Mouse (Mus musculus) heart, embryonic 11.5 days (tissue): Measurements from ENCODE around the gene Unc13a. TPM values are rescaled to one million over a fixed set of nuclear protein-coding genes. Genes with fewer than 3 reads are reported as not detected.

Experiments
- ATAC-seq: fragments of 200-750 bp; cut with Nextera tagmentation; replicated peaks from 2 replicates; pipeline ENCODE4 v1.8.0; 2017; ENCODE audit warnings: moderate library complexity; ENCODE audit not compliant: insufficient number of reproducible peaks, low FRiP score, low TSS enrichment
- H3K27ac ChIP-seq: fragments of 300-500 bp; sonication (generic); 2 replicates; pipeline ENCODE4 v1.5.1; 2014; ENCODE audit warnings: mild to moderate bottlenecking, low read depth, low read length
- H3K27me3 ChIP-seq: fragments of 300-500 bp; sonication (generic); 2 replicates; pipeline ENCODE4 v1.6.1; 2014; ENCODE audit warnings: mild to moderate bottlenecking, low read length, mixed read lengths; ENCODE audit not compliant: control insufficient read depth, insufficient read depth
- H3K36me3 ChIP-seq: fragments of 300-500 bp; sonication (generic); 2 replicates; pipeline ENCODE4 v1.6.1; 2014; ENCODE audit warnings: mild to moderate bottlenecking, low read length, moderate library complexity, mixed read lengths; ENCODE audit not compliant: control insufficient read depth, insufficient read depth
- H3K4me1 ChIP-seq: fragments of 300-500 bp; sonication (generic); 2 replicates; pipeline ENCODE4 v1.6.1; 2014; ENCODE audit warnings: low read length; ENCODE audit not compliant: control insufficient read depth, insufficient read depth
- H3K4me2 ChIP-seq: fragments of 300-500 bp; sonication (generic); 2 replicates; pipeline ENCODE4 v1.6.1; 2014; ENCODE audit warnings: mild to moderate bottlenecking, moderate library complexity
- H3K4me3 ChIP-seq: fragments of 300-500 bp; sonication (generic); 2 replicates; pipeline ENCODE4 v1.5.1; 2014; ENCODE audit warnings: low read depth, low read length
- H3K9ac ChIP-seq: fragments of 300-500 bp; sonication (generic); 2 replicates; pipeline ENCODE4 v1.6.1; 2014; ENCODE audit warnings: mild to moderate bottlenecking, low read depth, low read length, moderate library complexity
- H3K9me3 ChIP-seq: fragments of 300-500 bp; sonication (generic); replicated peaks from 2 replicates; pipeline ENCODE4 v1.6.1; 2016; ENCODE audit warnings: low read length; ENCODE audit not compliant: control insufficient read depth
- whole genome bisulfite sequencing: fragments of 180-500 bp; shearing (Covaris S2); extraction: QIAGEN DNeasy Blood & Tissue Kit; methylation state at CpG from one replicate; pipeline ENCODE4 v1.1.7; 2014; ENCODE audit not compliant: insufficient replicate concordance; 5-methylcytosine and 5-hydroxymethylcytosine counted together
- polyA plus RNA-seq: library from polyadenylated mRNA; unstranded; fragments of >200 nt; fragmentation: Nextera tagmentation; extraction: Ambion mirVana; gene quantifications from 2 replicates; pipeline ENCODE4 v1.2.1, GENCODE M21; 2014

The Unc13a gene
- polyA plus RNA-seq, 1 experiment from 2014 or later, result 0.63 TPM

DNA sequence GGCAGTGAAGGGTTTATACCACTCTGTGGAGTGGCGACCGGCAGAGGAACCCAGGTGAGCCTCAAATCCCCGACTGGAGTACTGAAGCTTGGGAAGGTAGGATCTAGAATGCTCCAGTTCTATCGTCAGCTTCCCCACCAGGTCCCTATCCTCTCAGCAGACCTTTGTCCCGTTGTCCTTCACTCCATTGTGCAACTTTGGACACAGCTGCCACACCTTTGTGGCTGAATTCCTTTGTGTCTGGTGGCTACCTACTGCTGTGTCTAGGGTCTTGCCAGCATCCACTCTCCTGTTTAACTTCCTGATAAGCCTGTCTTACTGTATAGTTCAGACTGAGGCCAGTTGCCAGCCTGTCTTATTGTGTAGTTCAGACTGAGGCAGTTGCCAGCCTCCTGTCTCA lies 59.4 kb downstream of the Unc13a start:
- no peak for ATAC-seq
- 40% methylated on average over 5 of the region's 5 CpGs for WGBS
- H3K27me3 ChIP-seq, result no peaks in the 10 kb centered on the region

DNA sequence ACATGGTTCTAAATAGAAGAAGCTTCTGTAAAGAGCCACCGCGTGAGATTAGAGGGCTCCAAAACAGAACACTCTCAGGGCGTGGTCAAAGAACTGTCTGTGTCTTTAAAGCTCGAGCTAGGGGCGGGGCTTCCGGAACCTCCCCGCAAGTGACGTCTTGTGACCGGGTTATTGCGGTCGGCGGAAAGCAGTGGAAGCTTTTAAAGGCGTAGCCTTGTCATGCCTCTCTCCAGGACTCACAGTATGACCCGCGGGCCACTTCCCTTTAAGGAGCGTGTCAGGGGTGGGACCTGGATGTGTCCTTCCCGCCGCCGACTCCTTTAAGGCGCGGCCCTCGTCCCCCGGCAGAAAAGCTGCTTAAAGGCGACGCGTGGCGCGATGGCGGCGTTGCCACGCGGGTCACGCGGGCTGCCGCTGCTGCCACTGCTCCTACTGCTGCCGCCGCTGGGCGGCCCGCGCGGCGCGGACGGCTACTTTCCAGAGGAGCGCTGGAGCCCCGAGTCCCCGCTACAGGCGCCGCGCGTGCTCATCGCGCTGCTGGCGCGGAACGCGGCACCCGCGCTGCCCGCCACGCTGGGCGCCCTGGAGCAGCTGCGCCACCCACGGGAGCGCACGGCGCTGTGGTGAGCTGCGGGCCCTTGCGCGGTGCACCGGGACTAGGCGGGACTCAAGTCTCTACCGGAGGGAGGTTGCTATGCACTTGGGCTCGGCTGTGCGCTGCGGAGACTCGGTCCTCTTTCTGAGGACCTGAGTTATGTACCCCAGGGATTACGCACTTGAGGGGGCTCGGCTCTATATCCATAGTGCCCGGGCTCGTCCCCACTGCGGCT lies 60.5 kb downstream of the Unc13a start, which contains the start of gene Colgalt1:
Gene Colgalt1, plus strand, starts transcription at position 177 of the 830 bp plus-strand sequence.
- peak within 1 kb of the TSS; percentile 83 for H3K27ac ChIP-seq
- peaks cover 13% of the 10 kb centered on the region for H3K36me3 ChIP-seq
- H3K9me3 ChIP-seq, result no peaks in the 10 kb centered on the region
- WGBS, result under 1% methylated on average over 76 of the region's 82 CpGs
- peak within 1 kb of the TSS; percentile 76 for H3K4me2 ChIP-seq
- H3K4me3 ChIP-seq, result peak within 1 kb of the TSS; percentile 87
- ATAC-seq, result peak; percentile 98
- peaks cover 9% of the 10 kb centered on the region for H3K4me1 ChIP-seq
- no peaks in the 10 kb centered on the region for H3K27me3 ChIP-seq
- H3K9ac ChIP-seq, result peak within 1 kb of the TSS; percentile 90

More for the DNA sequence above, 59.4 kb downstream of the Unc13a start:
- H3K9me3 ChIP-seq, result no peaks in the 10 kb centered on the region
- H3K4me2 ChIP-seq, result peak overlapping the region; percentile 76
- H3K4me1 ChIP-seq, result peaks cover 9% of the 10 kb centered on the region
- H3K9ac ChIP-seq, result peak overlapping the region; percentile 90
- H3K27ac ChIP-seq, result no peak overlapping the region
- H3K36me3 ChIP-seq, result peaks cover 19% of the 10 kb centered on the region
- peak overlapping the region; percentile 87 for H3K4me3 ChIP-seq

DNA sequence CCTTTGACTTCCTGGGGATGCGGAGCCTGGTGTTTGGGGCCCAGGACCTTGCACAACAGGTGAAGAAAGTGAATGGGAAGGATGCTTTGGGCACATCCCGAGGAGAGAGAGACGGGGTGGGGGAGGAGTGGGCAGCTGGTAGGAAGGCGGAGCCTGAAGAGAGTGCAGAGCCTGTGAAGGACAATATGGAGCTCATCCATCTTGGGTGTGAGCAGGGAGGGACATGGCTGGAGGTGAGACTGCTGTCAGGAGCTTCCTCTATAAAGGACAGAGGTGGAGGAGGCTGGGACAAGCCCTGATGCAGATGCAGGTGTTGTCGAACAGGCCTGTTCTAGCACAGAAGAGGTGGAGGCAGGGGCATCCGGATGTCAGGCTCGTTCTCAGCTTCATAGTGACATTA lies 67.5 kb downstream of the Unc13a start:
- H3K4me1 ChIP-seq, result 0 out of 2 replicates have a peak, but pooled peaks cover 3% of the 10 kb centered on the region
- H3K27ac ChIP-seq, result no peak overlapping the region
- peaks cover 2% of the 10 kb centered on the region; the same call in 1 of the 2 replicates for H3K36me3 ChIP-seq
- 54% methylated on average over 7 of the region's 7 CpGs for WGBS
- H3K9me3 ChIP-seq, result no peaks in the 10 kb centered on the region
- H3K4me3 ChIP-seq, result no peak overlapping the region
- H3K27me3 ChIP-seq, result peaks cover 46% of the 10 kb centered on the region
- no peak overlapping the region; the same call in 1 of the 2 replicates for H3K4me2 ChIP-seq
- ATAC-seq, result no peak
- no peak overlapping the region for H3K9ac ChIP-seq

DNA sequence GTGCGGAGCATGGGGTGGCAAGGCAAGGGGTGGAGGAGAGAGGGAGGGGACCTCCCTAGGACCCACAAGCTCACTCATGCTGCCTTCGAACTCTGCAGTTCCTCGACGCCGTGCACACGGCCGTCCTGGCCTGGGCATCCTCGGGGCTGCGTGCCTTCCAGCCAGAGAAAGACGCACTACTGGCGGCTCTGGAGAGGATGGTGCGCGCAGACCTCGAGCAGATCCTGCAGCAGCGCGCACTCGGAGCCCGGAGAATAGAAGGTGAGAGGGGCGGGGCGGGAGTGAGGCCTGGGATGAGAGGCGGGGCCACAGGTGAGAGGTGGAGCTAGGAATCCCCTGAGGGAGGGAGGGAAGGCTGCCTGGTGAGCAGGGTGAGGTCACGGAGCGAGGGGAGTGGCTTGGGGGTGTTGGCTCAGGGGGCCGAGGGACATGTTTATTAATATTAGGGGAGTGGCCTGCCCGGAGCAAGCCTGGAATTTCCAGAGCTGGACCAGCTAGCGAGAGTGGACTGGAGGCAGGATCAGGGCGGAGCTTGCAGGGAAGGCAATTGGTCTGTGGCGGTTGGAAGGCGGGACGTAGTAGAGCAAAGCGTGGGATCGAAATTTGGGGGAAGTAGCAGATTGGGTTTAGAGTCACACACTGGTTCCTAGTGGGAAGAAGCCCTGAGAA lies 68.8 kb downstream of the Unc13a start:
- 1% methylated on average over 32 of the region's 32 CpGs for WGBS
- H3K9ac ChIP-seq, result no peak overlapping the region
- H3K4me2 ChIP-seq, result peak overlapping the region; percentile 63
- peak overlapping the region; percentile 34 for H3K4me3 ChIP-seq
- ATAC-seq, result peak; percentile 62
- no peak overlapping the region for H3K27ac ChIP-seq
- H3K9me3 ChIP-seq, result no peaks in the 10 kb centered on the region
- H3K36me3 ChIP-seq, result peaks cover 2% of the 10 kb centered on the region; the same call in 1 of the 2 replicates
- peaks cover 47% of the 10 kb centered on the region for H3K27me3 ChIP-seq
- 0 out of 2 replicates have a peak, but pooled peaks cover 3% of the 10 kb centered on the region for H3K4me1 ChIP-seq

GRCm38 (mm10) chr8:71601939-71602665 lies 69.5 kb downstream of the Unc13a start:
- peak overlapping the region; percentile 34 for H3K4me3 ChIP-seq
- peak overlapping the region; percentile 63 for H3K4me2 ChIP-seq
- H3K4me1 ChIP-seq, result 0 out of 2 replicates have a peak, but pooled peaks cover 3% of the 10 kb centered on the region
- H3K9ac ChIP-seq, result peak overlapping the region; percentile 48; the same call in 1 of the 2 replicates
- H3K27ac ChIP-seq, result no peak overlapping the region
- no peaks in the 10 kb centered on the region for H3K9me3 ChIP-seq
- peaks cover 47% of the 10 kb centered on the region for H3K27me3 ChIP-seq
- no peak for ATAC-seq
- 2% methylated on average over 65 of the region's 65 CpGs for WGBS
- peaks cover 2% of the 10 kb centered on the region; the same call in 1 of the 2 replicates for H3K36me3 ChIP-seq

GRCm38 (mm10) chr8:71598841-71599240 lies 72.7 kb downstream of the Unc13a start:
- Histone ChIP-seq H3K27me3 (peaks cover 43% of the 10 kb centered on the region), H3K27ac (no peak overlapping the region), H3K9me3 (no peaks in the 10 kb centered on the region), H3K36me3 (peaks cover 2% of the 10 kb centered on the region; the same call in 1 of the 2 replicates), H3K4me3 (no peak overlapping the region), H3K4me1 (peaks cover 5% of the 10 kb centered on the region; the same call in 1 of the 2 replicates), H3K4me2 (no peak overlapping the region), H3K9ac (no peak overlapping the region)
- no peak for ATAC-seq
- 91% methylated on average over 5 of the region's 5 CpGs for WGBS

DNA sequence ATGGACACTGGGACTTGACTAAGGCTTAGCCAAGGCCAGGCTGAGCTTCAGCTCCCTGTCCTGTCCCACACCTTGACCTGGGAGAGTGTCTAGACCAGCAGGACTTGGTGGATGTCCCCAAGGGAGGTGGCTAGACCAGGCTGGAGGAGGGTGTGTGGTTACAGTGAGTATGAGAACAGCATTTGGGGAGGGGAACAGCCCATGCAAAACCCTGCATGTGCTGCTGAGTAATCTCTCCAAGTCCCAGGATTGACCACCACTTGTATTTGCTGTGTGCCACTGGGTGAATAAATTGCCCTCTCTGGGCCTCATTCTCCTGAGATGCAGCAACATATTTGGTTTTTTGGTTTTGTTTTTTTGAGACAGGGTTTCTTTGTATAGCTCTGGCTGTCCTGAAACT lies 73.2 kb downstream of the Unc13a start:
- no peak overlapping the region for H3K27ac ChIP-seq
- no peak overlapping the region for H3K4me2 ChIP-seq
- peaks cover 5% of the 10 kb centered on the region; the same call in 1 of the 2 replicates for H3K4me1 ChIP-seq
- H3K9me3 ChIP-seq, result no peaks in the 10 kb centered on the region
- ATAC-seq, result no peak
- H3K4me3 ChIP-seq, result no peak overlapping the region
- H3K36me3 ChIP-seq, result peaks cover 2% of the 10 kb centered on the region; the same call in 1 of the 2 replicates
- peaks cover 38% of the 10 kb centered on the region for H3K27me3 ChIP-seq
- no peak overlapping the region for H3K9ac ChIP-seq

GRCm38 (mm10) chr8:71597451-71597850 lies 74.1 kb downstream of the Unc13a start, which contains the start of gene Fam129c:
Gene Fam129c (plus strand): TSS chr8:71597648.
- Histone ChIP-seq H3K36me3 (peaks cover 2% of the 10 kb centered on the region; the same call in 1 of the 2 replicates), H3K4me3 (no peak within 1 kb of the TSS), H3K9me3 (no peaks in the 10 kb centered on the region), H3K27me3 (peaks cover 32% of the 10 kb centered on the region), H3K9ac (no peak within 1 kb of the TSS), H3K4me2 (no peak within 1 kb of the TSS), H3K4me1 (peaks cover 12% of the 10 kb centered on the region), H3K27ac (no peak within 1 kb of the TSS)
- no peak for ATAC-seq
- 81% methylated on average over 3 of the region's 3 CpGs for WGBS
